Mouse (Mus musculus): ENCODE data around the gene Nubp2.

DNA sequence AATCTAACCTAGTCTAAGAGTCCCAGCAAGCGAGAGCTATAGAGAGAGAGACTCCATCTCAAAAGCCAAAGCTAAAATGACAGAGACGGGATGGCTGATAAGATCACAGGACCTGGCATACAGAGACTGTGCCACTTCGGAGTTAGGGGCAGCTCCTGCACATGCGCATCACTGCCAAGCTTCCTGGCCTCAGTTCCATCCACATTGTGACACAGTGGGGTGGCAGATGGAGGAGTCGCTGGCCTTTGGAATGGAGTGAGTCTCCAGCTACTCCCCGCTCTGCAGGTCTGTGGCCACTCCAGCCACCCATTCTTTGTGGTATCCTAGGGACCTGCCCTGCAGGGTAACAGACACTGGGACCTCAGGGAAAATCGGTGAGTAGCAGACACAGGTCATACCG, 20.4 kb downstream of the Nubp2 start, which contains the start of gene Igfals:
- no peak for TF ChIP-seq TCF12 (IDR thresholded peaks at IDR 0.05; ENCODE audit: insufficient read depth, poor library complexity, severe bottlenecking)
- TF ChIP-seq MYOG (IDR thresholded peaks at IDR 0.05; ENCODE audit: control insufficient read depth in 1 of 3, insufficient read depth in 1 of 3, insufficient read length in 2 of 3, low read depth in 2 of 3), result no peak
- no peak for TF ChIP-seq POLR2A (IDR thresholded peaks at IDR 0.05; ENCODE audit: insufficient read length, low read depth)
- TF ChIP-seq USF1 (IDR thresholded peaks at IDR 0.05; ENCODE audit: low read depth), result no peak
